Mouse (Mus musculus) embryonic facial prominence, embryonic 12.5 days (tissue): ENCODE measurements around the gene Hist1h2af. TPM values are rescaled to one million over a fixed set of nuclear protein-coding genes. Genes with fewer than 3 reads are reported as not detected.

Source experiments
- microRNA-seq: library from miRNA; unstranded; fragments of <30 nt; microRNA quantifications from one replicate; pipeline ENCODE4, GENCODE M21; 2017
- polyA plus RNA-seq: library from polyadenylated mRNA; unstranded; fragments of >200 nt; fragmentation: Nextera tagmentation; extraction: Ambion mirVana; gene quantifications from 2 replicates; pipeline ENCODE4 v1.2.1, GENCODE M21; 2016

The Hist1h2af gene
- polyA plus RNA-seq, 1 experiment from 2014 or later, result 10.7 TPM

Small RNA genes within 50 kb of the gene (microRNA-seq; reads per million reads assigned to microRNA genes)
- gene Gm44297 (not detected), gene Gm44359 (not detected), gene Gm44394 (not detected), gene n-TStga1 (2.7 reads per million, percentile 11 among the genes with 10 or more reads in this experiment)

Other genes starting within 250 kb of the Hist1h2af start
- 65.4 and 67.5 TPM in 2 replicates for gene Zfp322a, start 164.7 kb upstream of the Hist1h2af start, polyA plus RNA-seq
- gene Abt1, start 110.0 kb upstream of the Hist1h2af start, polyA plus RNA-seq, result 12.9 and 13.9 TPM in 2 replicates
- gene Btn1a1, start 68.0 kb upstream of the Hist1h2af start, polyA plus RNA-seq, result 0.10 and 0.20 TPM in 2 replicates
- gene Btn2a2, start 45.0 kb upstream of the Hist1h2af start, polyA plus RNA-seq, result 1.6 TPM in 2 replicates
- gene Hist1h4h, start 2.9 kb upstream of the Hist1h2af start, polyA plus RNA-seq, result 6.2 and 6.8 TPM in 2 replicates
- 7.8 and 11.8 TPM in 2 replicates for gene Hist1h3g, start 1.5 kb downstream of the Hist1h2af start, polyA plus RNA-seq
- gene Hist1h2bh, start 9.5 kb downstream of the Hist1h2af start, polyA plus RNA-seq, result 1.3 and 1.5 TPM in 2 replicates
- gene Hist1h3f, start 10.1 kb downstream of the Hist1h2af start, polyA plus RNA-seq, result 1.3 and 2.3 TPM in 2 replicates
- 2.1 and 2.4 TPM in 2 replicates for gene Hist1h4f, start 17.7 kb downstream of the Hist1h2af start, polyA plus RNA-seq
- 0.64 and 0.75 TPM in 2 replicates for gene Hist1h1d, start 19.4 kb downstream of the Hist1h2af start, polyA plus RNA-seq
- 9.5 and 9.6 TPM in 2 replicates for gene Hist1h3e, start 28.5 kb downstream of the Hist1h2af start, polyA plus RNA-seq
- gene Hist1h2ae, start 37.3 kb downstream of the Hist1h2af start, polyA plus RNA-seq, result 139 and 153 TPM in 2 replicates
- 11.4 and 15.7 TPM in 2 replicates for gene Hist1h2bg, start 37.5 kb downstream of the Hist1h2af start, polyA plus RNA-seq
- gene Hist1h2bf, start 40.3 kb downstream of the Hist1h2af start, polyA plus RNA-seq, result 10.7 and 11.9 TPM in 2 replicates
- 2.0 and 3.6 TPM in 2 replicates for gene Hist1h2ad, start 40.5 kb downstream of the Hist1h2af start, polyA plus RNA-seq
- 5.5 and 7.0 TPM in 2 replicates for gene Hist1h3d, start 41.9 kb downstream of the Hist1h2af start, polyA plus RNA-seq
- gene Hist1h4d, start 47.7 kb downstream of the Hist1h2af start, polyA plus RNA-seq, result 123 and 126 TPM in 2 replicates
- gene Hist1h2be, start 87.2 kb downstream of the Hist1h2af start, polyA plus RNA-seq, result 3.3 and 3.6 TPM in 2 replicates
- gene Hist1h1e, start 88.7 kb downstream of the Hist1h2af start, polyA plus RNA-seq, result 22.6 and 24.2 TPM in 2 replicates
- gene Hist1h2ac, start 150.0 kb downstream of the Hist1h2af start, polyA plus RNA-seq, result 1.3 TPM in 2 replicates
- gene Hist1h2bc, start 150.3 kb downstream of the Hist1h2af start, polyA plus RNA-seq, result 35.4 and 35.6 TPM in 2 replicates
- gene Hist1h1t, start 161.9 kb downstream of the Hist1h2af start, polyA plus RNA-seq, result 0.24 and 0.25 TPM in 2 replicates
- gene Hist1h4c, start 164.5 kb downstream of the Hist1h2af start, polyA plus RNA-seq, result 10.5 and 13.6 TPM in 2 replicates
- 3.2 and 3.5 TPM in 2 replicates for gene Hfe, start 176.9 kb downstream of the Hist1h2af start, polyA plus RNA-seq
- gene Hist1h1c, start 204.9 kb downstream of the Hist1h2af start, polyA plus RNA-seq, result 20.5 and 22.8 TPM in 2 replicates
- gene Hist1h3c, start 211.7 kb downstream of the Hist1h2af start, polyA plus RNA-seq, result 19.2 and 19.3 TPM in 2 replicates
- gene Hist1h2bb, start 212.8 kb downstream of the Hist1h2af start, polyA plus RNA-seq, result 3.6 and 5.0 TPM in 2 replicates
- gene Hist1h2ab, start 217.2 kb downstream of the Hist1h2af start, polyA plus RNA-seq, result 58.7 and 62.9 TPM in 2 replicates
- gene Hist1h3b, start 218.4 kb downstream of the Hist1h2af start, polyA plus RNA-seq, result 14.0 and 23.7 TPM in 2 replicates
- gene Hist1h4b, start 223.1 kb downstream of the Hist1h2af start, polyA plus RNA-seq, result 9.4 and 11.5 TPM in 2 replicates
- gene Hist1h4a, start 227.3 kb downstream of the Hist1h2af start, polyA plus RNA-seq, result 1.1 and 1.2 TPM in 2 replicates
- gene Hist1h3a, start 228.5 kb downstream of the Hist1h2af start, polyA plus RNA-seq, result 7.8 and 9.6 TPM in 2 replicates
- gene Hist1h1a, start 229.8 kb downstream of the Hist1h2af start, polyA plus RNA-seq, result 4.0 and 5.8 TPM in 2 replicates
- 0.10 TPM in 1 of 2 replicates, not detected in the other for gene Trim38, start 236.0 kb downstream of the Hist1h2af start, polyA plus RNA-seq